Comparison of ENCODE assay signal across 20 mouse cellular contexts in genomic region chr1:193434281-193434680, GRCm38 (mm10).
A peak's percentile ranks its signal among the peaks of the same experiment; 100 is the strongest.
DNase-seq lines count a peak whose midpoint lies in the region; ATAC-seq and TF ChIP-seq lines count a peak whose summit lies in the region.
"Had no signal": no experiment of that assay in that cellular context is flagged by ENCODE, and none has a peak within 500 bp of the region (broad histone marks: within the 10 kb centered on the region; RNA-seq: fewer than 3 reads in every experiment).

No protein-coding gene starts in this region.

- no peak for TF ChIP-seq CTCF in brain, embryonic 14.5 days (IDR thresholded peaks at IDR 0.05; ENCODE audit: borderline replicate concordance, extremely low read depth, insufficient read depth, insufficient read length)

- 0 out of 2 replicates have a peak overlapping the region, but pooled peaks have one; percentile 47 for H3K27ac ChIP-seq in hindbrain, embryonic 15.5 days (replicated peaks)
- H3K27ac ChIP-seq in hindbrain, embryonic 10.5 days, result no peak overlapping the region
- H3K27ac ChIP-seq in hindbrain, embryonic 16.5 days (ENCODE audit: low read depth, low read length), result no peak overlapping the region
- H3K27ac ChIP-seq: embryonic facial prominence, embryonic 12.5 days; heart, embryonic 13.5 days; layer of hippocampus, adult 2 months; limb, embryonic 15.5 days; liver, embryonic 15.5 days had no signal

- ATAC-seq in hindbrain, embryonic 15.5 days (ENCODE audit: low FRiP score, low read depth), result no peak
- ATAC-seq in hindbrain, embryonic 16.5 days, result peak; percentile 40; the same call in 1 of the 2 replicates

- DNase-seq in cerebellum, postnatal 36 days, result peak; percentile 18 to 21
- no peak for DNase-seq in cerebellum, adult 9-11 months
- no peak for DNase-seq in hindbrain, embryonic 10.5 days (ENCODE audit: low spot score)
- DNase-seq in brain, embryonic 14.5 days (ENCODE audit: low read depth), result peak; percentile 77
- DNase-seq in right cerebral cortex, postnatal 10 days (ENCODE audit: low spot score in 2 of 2), result no peak
- DNase-seq in MN1 (ENCODE audit: low spot score), result no peak
- DNase-seq: B cell, adult 2 months; gastrocnemius, postnatal 14 days; heart, adult 18-20 months; kidney, adult 8-10 months; kidney, postnatal 14 days; lung, postnatal 10 days; thymus, postnatal 25 days had no signal

- H3K4me3 ChIP-seq in hindbrain, embryonic 15.5 days, result no peak overlapping the region
- H3K4me3 ChIP-seq in hindbrain, embryonic 10.5 days, result no peak overlapping the region
- H3K4me3 ChIP-seq in hindbrain, embryonic 16.5 days (ENCODE audit: low read length), result no peak overlapping the region
- H3K4me3 ChIP-seq: embryonic facial prominence, embryonic 12.5 days; heart, embryonic 13.5 days; layer of hippocampus, adult 2 months; limb, embryonic 15.5 days; liver, embryonic 15.5 days had no signal

- WGBS in hindbrain, embryonic 15.5 days, result 40% methylated on average over 4 of the region's 4 CpGs
- 78% methylated on average over 4 of the region's 4 CpGs for WGBS in hindbrain, embryonic 10.5 days
- 42% methylated on average over 4 of the region's 4 CpGs for whole genome bisulfite sequencing in hindbrain, embryonic 16.5 days

- TF ChIP-seq POLR2A in brain, embryonic 14.5 days (IDR thresholded peaks at IDR 0.05; ENCODE audit: borderline replicate concordance, extremely low read depth, insufficient read depth, insufficient read length, poor library complexity, severe bottlenecking), result no peak

- H3K4me2 ChIP-seq in hindbrain, embryonic 15.5 days, result no peak overlapping the region
- no peak overlapping the region for H3K4me2 ChIP-seq in hindbrain, embryonic 16.5 days (ENCODE audit: low read length)
- H3K4me2 ChIP-seq: embryonic facial prominence, embryonic 12.5 days; heart, embryonic 13.5 days; limb, embryonic 15.5 days; liver, embryonic 15.5 days had no signal

- H3K9ac ChIP-seq in hindbrain, embryonic 15.5 days, result no peak overlapping the region
- H3K9ac ChIP-seq in hindbrain, embryonic 16.5 days (ENCODE audit: low read depth, low read length), result no peak overlapping the region
- H3K9ac ChIP-seq: embryonic facial prominence, embryonic 12.5 days; heart, embryonic 13.5 days; limb, embryonic 15.5 days; liver, embryonic 15.5 days had no signal

- peaks cover 21% of the 10 kb centered on the region for H3K4me1 ChIP-seq in hindbrain, embryonic 15.5 days (replicated peaks)
- H3K4me1 ChIP-seq in hindbrain, embryonic 10.5 days (replicated peaks), result peaks cover 11% of the 10 kb centered on the region
- peaks cover 16% of the 10 kb centered on the region for H3K4me1 ChIP-seq in hindbrain, embryonic 16.5 days (ENCODE audit: control insufficient read depth, insufficient read depth, low read depth, low read length)
- H3K4me1 ChIP-seq: heart, embryonic 13.5 days; liver, embryonic 15.5 days had no signal

- no peaks in the 10 kb centered on the region for H3K9me3 ChIP-seq in hindbrain, embryonic 15.5 days
- H3K9me3 ChIP-seq in hindbrain, embryonic 10.5 days, result no peaks in the 10 kb centered on the region
- no peaks in the 10 kb centered on the region for H3K9me3 ChIP-seq in hindbrain, embryonic 16.5 days (ENCODE audit: control insufficient read depth, low read length)
- H3K9me3 ChIP-seq: embryonic facial prominence, embryonic 12.5 days; heart, embryonic 13.5 days; limb, embryonic 15.5 days; liver, embryonic 15.5 days had no signal

- H3K36me3 ChIP-seq in hindbrain, embryonic 15.5 days, result no peaks in the 10 kb centered on the region
- H3K36me3 ChIP-seq in hindbrain, embryonic 10.5 days, result no peaks in the 10 kb centered on the region
- no peaks in the 10 kb centered on the region for H3K36me3 ChIP-seq in hindbrain, embryonic 16.5 days (ENCODE audit: control insufficient read depth, insufficient read depth, low read length)
- H3K36me3 ChIP-seq: embryonic facial prominence, embryonic 12.5 days; heart, embryonic 13.5 days; limb, embryonic 15.5 days; liver, embryonic 15.5 days had no signal

- H3K27me3 ChIP-seq in hindbrain, embryonic 15.5 days, result no peaks in the 10 kb centered on the region
- no peaks in the 10 kb centered on the region for H3K27me3 ChIP-seq in hindbrain, embryonic 10.5 days (ENCODE audit: insufficient read depth, poor library complexity, severe bottlenecking)
- no peaks in the 10 kb centered on the region for H3K27me3 ChIP-seq in hindbrain, embryonic 16.5 days (replicated peaks; ENCODE audit: control insufficient read depth, insufficient read depth, low read length)
- H3K27me3 ChIP-seq: embryonic facial prominence, embryonic 12.5 days; limb, embryonic 15.5 days; liver, embryonic 15.5 days had no signal

Comparison
In these comparisons a context has a peak if more than half of its experiments do, and no peak if none do; other contexts are left out.
1. DNase-seq: peak in cerebellum, postnatal 36 days (2 of 2) and brain, embryonic 14.5 days (single experiment); none in cerebellum, adult 9-11 months (single experiment), hindbrain, embryonic 10.5 days (single experiment), right cerebral cortex, postnatal 10 days (0 of 2) and MN1 (single experiment).